Mouse (Mus musculus) G1E (cell line): ENCODE measurements around the gene Gpnmb. TPM values are rescaled to one million over a fixed set of nuclear protein-coding genes. Genes with fewer than 3 reads are reported as not detected.

Source experiments
- ATAC-seq: 2 replicates; pipeline ENCODE4 v1.8.0; 2016; ENCODE audit warnings: mild to moderate bottlenecking; ENCODE audit not compliant: insufficient number of reproducible peaks, poor library complexity, low FRiP score, severe bottlenecking; ENCODE audit errors: extremely low read depth
- DNase-seq: peaks from one replicate; pipeline ENCODE4 v3.0.0; 2012; ENCODE audit warnings: low spot score
- H3K27me3 ChIP-seq: 2 replicates; pipeline ENCODE4 v1.6.1; 2012; ENCODE audit warnings: mild to moderate bottlenecking, low read length, inconsistent platforms; ENCODE audit not compliant: insufficient read depth
- H3K36me3 ChIP-seq: replicated peaks from 2 replicates; pipeline ENCODE3; 2012; ENCODE audit warnings: mild to moderate bottlenecking, inconsistent platforms
- H3K4me1 ChIP-seq: 2 replicates; pipeline ENCODE4 v1.6.1; 2012; ENCODE audit warnings: low read depth, low read length, inconsistent platforms, mixed read lengths; ENCODE audit not compliant: insufficient read depth
- H3K4me3 ChIP-seq: 2 replicates; pipeline ENCODE4 v1.5.1; 2012; ENCODE audit warnings: low read depth, mild to moderate bottlenecking, inconsistent platforms, low read length, moderate library complexity, mixed read lengths
- H3K9me3 ChIP-seq: replicated peaks from 2 replicates; pipeline ENCODE4 v1.6.1; 2012; ENCODE audit warnings: inconsistent platforms
- CTCF ChIP-seq: IDR thresholded peaks from 2 replicates; pipeline ENCODE4 v1.5.1; 2012; ENCODE audit warnings: low read depth, low read length, inconsistent platforms, mixed read lengths
- GATA1 ChIP-seq: IDR thresholded peaks from 2 replicates; pipeline ENCODE4 v1.6.1; 2012; ENCODE audit warnings: borderline replicate concordance, low read length, inconsistent platforms, mixed read lengths
- GATA2 ChIP-seq: IDR thresholded peaks from 2 replicates; pipeline ENCODE4 v1.6.1; 2012; ENCODE audit warnings: low read depth, low read length, inconsistent platforms, borderline replicate concordance
- POLR2AphosphoS5 ChIP-seq: IDR thresholded peaks from 2 replicates; pipeline ENCODE4 v1.6.1; 2012; ENCODE audit warnings: low read depth, low read length, inconsistent platforms; ENCODE audit not compliant: insufficient replicate concordance
- TAL1 ChIP-seq: conservative IDR thresholded peaks from 2 replicates; pipeline ENCODE4 v1.6.1; 2012; ENCODE audit warnings: low read depth, low read length, inconsistent platforms, mixed read lengths
- polyA plus RNA-seq: library from polyadenylated mRNA; stranded (reverse); fragments of >175 nt; gene quantifications from 2 replicates; pipeline ENCODE4 v1.2.3, GENCODE M21; 2012
- total RNA-seq, 2 experiments: library from RNA; stranded (forward) in 1 of 2; stranded (reverse) in 1 of 2; fragments of 200-1000 nt in 1 of 2; fragments of >200 nt in 1 of 2; fragmentation: Nextera tagmentation in 1 of 2; gene quantifications; 2 replicates each; pipeline ENCODE4 v1.2.3; 2014 to 2017

The Gpnmb gene
- total and polyA plus RNA-seq, 3 experiments = 0.05 to 0.16 TPM; not detected in 1

- no peak for ATAC-seq
Measured at GRCm38 (mm10) chr6:49046502-49046901, 10.2 kb downstream of the Gpnmb start.

GRCm38 (mm10) chr6:49046976-49047375, 10.6 kb downstream of the Gpnmb start:
- ATAC-seq (no peak), DNase-seq (no peak)
- Histone ChIP-seq H3K4me3 (no peak overlapping the region), H3K27me3 (peaks cover 29% of the 10 kb centered on the region), H3K36me3 (no peaks in the 10 kb centered on the region), H3K9me3 (no peaks in the 10 kb centered on the region), H3K4me1 (0 out of 2 replicates have a peak, but pooled peaks cover 2% of the 10 kb centered on the region)
- TF ChIP-seq POLR2AphosphoS5 = no peak
- no peak for TF ChIP-seq CTCF
- no peak for TF ChIP-seq GATA2
- no peak for TF ChIP-seq GATA1
- no peak for TF ChIP-seq TAL1

More at GRCm38 (mm10) chr6:49046502-49046901, 10.2 kb downstream of the Gpnmb start:
- Histone ChIP-seq H3K9me3 (no peaks in the 10 kb centered on the region), H3K4me3 (no peak overlapping the region), H3K27me3 (peaks cover 25% of the 10 kb centered on the region), H3K36me3 (no peaks in the 10 kb centered on the region), H3K4me1 (0 out of 2 replicates have a peak, but pooled peaks cover 2% of the 10 kb centered on the region)
- TF ChIP-seq GATA1 (no peak), GATA2 (no peak), TAL1 (no peak), CTCF (no peak), POLR2AphosphoS5 (no peak)
- DNase-seq = no peak

- TF ChIP-seq CTCF (no peak), GATA1 (no peak), GATA2 (no peak), POLR2AphosphoS5 (no peak), TAL1 (no peak)
- Histone ChIP-seq H3K4me1 (0 out of 2 replicates have a peak, but pooled peaks cover 2% of the 10 kb centered on the region), H3K4me3 (no peak overlapping the region), H3K9me3 (no peaks in the 10 kb centered on the region), H3K27me3 (peaks cover 29% of the 10 kb centered on the region), H3K36me3 (no peaks in the 10 kb centered on the region)
- DNase-seq (no peak), ATAC-seq (no peak)
Measured at GRCm38 (mm10) chr6:49047848-49048247, 11.5 kb downstream of the Gpnmb start.

GRCm38 (mm10) chr6:49048395-49048794, 12.0 kb downstream of the Gpnmb start:
- ATAC-seq (no peak), DNase-seq (no peak)
- Histone ChIP-seq H3K4me3 (no peak overlapping the region), H3K27me3 (peaks cover 28% of the 10 kb centered on the region), H3K9me3 (no peaks in the 10 kb centered on the region), H3K4me1 (0 out of 2 replicates have a peak, but pooled peaks cover 2% of the 10 kb centered on the region), H3K36me3 (no peaks in the 10 kb centered on the region)
- TF ChIP-seq GATA1 (no peak), POLR2AphosphoS5 (no peak), TAL1 (no peak), GATA2 (no peak), CTCF (no peak)

GRCm38 (mm10) chr6:49050677-49051410, 14.5 kb downstream of the Gpnmb start:
- TF ChIP-seq GATA2 = no peak
- TF ChIP-seq POLR2AphosphoS5 = no peak
- TF ChIP-seq TAL1 = no peak
- TF ChIP-seq CTCF = no peak
- no peak for TF ChIP-seq GATA1
- ATAC-seq (no peak), DNase-seq (no peak)
- Histone ChIP-seq H3K27me3 (peaks cover 31% of the 10 kb centered on the region), H3K4me1 (0 out of 2 replicates have a peak, but pooled peaks cover 2% of the 10 kb centered on the region), H3K36me3 (no peaks in the 10 kb centered on the region), H3K4me3 (no peak overlapping the region), H3K9me3 (peaks cover 3% of the 10 kb centered on the region)

- Histone ChIP-seq H3K27me3 (peaks cover 29% of the 10 kb centered on the region), H3K4me1 (0 out of 2 replicates have a peak, but pooled peaks cover 2% of the 10 kb centered on the region), H3K9me3 (peaks cover 3% of the 10 kb centered on the region), H3K4me3 (no peak overlapping the region), H3K36me3 (no peaks in the 10 kb centered on the region)
- ATAC-seq (no peak), DNase-seq (no peak)
- TF ChIP-seq TAL1 = no peak
- TF ChIP-seq GATA1 = no peak
- no peak for TF ChIP-seq POLR2AphosphoS5
- no peak for TF ChIP-seq CTCF
- no peak for TF ChIP-seq GATA2
Measured at GRCm38 (mm10) chr6:49052191-49052590, 15.8 kb downstream of the Gpnmb start.
